ENCODE assay signal across 8 mouse cellular contexts in genomic region chr8:126807171-126807768, GRCm38 (mm10).
DNase-seq lines count a peak whose midpoint lies in the region; ATAC-seq and TF ChIP-seq lines count a peak whose summit lies in the region.
"Had no signal": no experiment of that assay in that cellular context is flagged by ENCODE, and none has a peak within 500 bp of the region (broad histone marks: within the 10 kb centered on the region; RNA-seq: fewer than 3 reads in every experiment).

No protein-coding gene starts in this region.

- no peaks in the 10 kb centered on the region for H3K36me3 ChIP-seq in hindbrain, embryonic 11.5 days (ENCODE audit: control insufficient read depth, insufficient read depth, low read length)

- TF ChIP-seq POLR2A in bone marrow macrophage, adult 2 months (IDR thresholded peaks at IDR 0.05; ENCODE audit: borderline replicate concordance, low read depth, low read length): no peak

- no peak for ATAC-seq in hindbrain, embryonic 11.5 days (ENCODE audit: low FRiP score)
- ATAC-seq: Patski had no signal

- no peak for TF ChIP-seq CTCF in bone marrow macrophage, adult 2 months (IDR thresholded peaks at IDR 0.05; ENCODE audit: low read depth, low read length)

- peak; percentile 85 for DNase-seq in adipocyte (ENCODE audit: low spot score)
- peak; percentile 63 for DNase-seq in heart, postnatal 14 days
- DNase-seq in lung, postnatal 25 days (ENCODE audit: low spot score): peak; percentile 91
- DNase-seq in hindbrain, embryonic 11.5 days (ENCODE audit: low spot score): no peak
- DNase-seq in layer of hippocampus, adult 18-20 months (ENCODE audit: low spot score in 2 of 2): no peak
- DNase-seq in cerebellum, adult 11 months: no peak

- H3K27ac ChIP-seq in bone marrow macrophage, adult 2 months (ENCODE audit: insufficient read depth, low read depth, low read length): peak overlapping the region; percentile 78
- no peak overlapping the region for H3K27ac ChIP-seq in hindbrain, embryonic 11.5 days (ENCODE audit: low read depth, low read length)

- H3K4me2 ChIP-seq in hindbrain, embryonic 11.5 days (replicated peaks; ENCODE audit: low read depth, low read length): no peak overlapping the region

- WGBS in hindbrain, embryonic 11.5 days: 77% methylated on average over 8 of the region's 8 CpGs

- H3K27me3 ChIP-seq in hindbrain, embryonic 11.5 days (ENCODE audit: control insufficient read depth, insufficient read depth, low read length): no peaks in the 10 kb centered on the region
- H3K27me3 ChIP-seq: Patski had no signal

- no peak overlapping the region for H3K4me3 ChIP-seq in bone marrow macrophage, adult 2 months (ENCODE audit: insufficient read depth, low read length)
- no peak overlapping the region for H3K4me3 ChIP-seq in hindbrain, embryonic 11.5 days (ENCODE audit: low read depth, low read length)

- no peaks in the 10 kb centered on the region for H3K9me3 ChIP-seq in hindbrain, embryonic 11.5 days (ENCODE audit: control insufficient read depth, low read length)

- H3K4me1 ChIP-seq in bone marrow macrophage, adult 2 months (ENCODE audit: control insufficient read depth, insufficient read depth, low read length): peaks cover 53% of the 10 kb centered on the region
- no peaks in the 10 kb centered on the region for H3K4me1 ChIP-seq in hindbrain, embryonic 11.5 days (replicated peaks; ENCODE audit: control insufficient read depth, insufficient read depth, low read length)

- intact Hi-C loops in heart, postnatal 14 days (cut with DNase I): loop anchor here (2.0 to 5.0 kb wide), 2 partner anchors 70 to 140 kb away; no protein-coding TSS in a partner anchor

- H3K9ac ChIP-seq in hindbrain, embryonic 11.5 days (ENCODE audit: low read depth, low read length): no peak overlapping the region

Comparison
In these comparisons a context has a peak if more than half of its experiments do, and no peak if none do; other contexts are left out.
1. DNase-seq: peak in adipocyte (single experiment), heart, postnatal 14 days (2 of 2) and lung, postnatal 25 days (single experiment); none in hindbrain, embryonic 11.5 days (single experiment), layer of hippocampus, adult 18-20 months (0 of 2) and cerebellum, adult 11 months (single experiment).